Mouse (Mus musculus) spleen, embryonic (tissue): ENCODE data around the gene Gm9573.

Experiments used
- CTCF ChIA-PET: fragments of 350-600 bp; sonication (Branson Sonifier 250); formaldehyde crosslinking; loops from one replicate; lab custom pipeline; 2022; lab: Charles Lee

Gene Gm9573

DNA sequence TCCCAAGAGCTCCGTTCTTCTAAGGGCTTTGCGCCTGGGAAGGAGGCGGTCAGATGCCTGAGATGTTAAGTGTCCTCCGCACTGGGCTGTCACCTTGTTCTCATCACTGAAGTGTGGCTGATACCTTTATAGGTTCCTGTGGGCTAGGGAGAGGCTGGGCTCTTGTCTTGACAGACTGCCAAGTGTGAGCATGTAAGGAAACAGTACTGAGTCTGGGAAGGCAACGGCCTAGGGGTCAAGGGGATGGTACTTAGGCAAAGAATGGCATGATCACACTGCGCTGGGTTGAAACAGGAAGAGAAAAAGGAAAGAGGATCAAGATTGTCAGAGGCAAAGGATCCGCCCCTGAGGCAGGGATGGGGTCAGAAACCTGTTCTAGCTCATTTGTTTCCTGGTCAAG, at the start of gene Gm9573:
Gene Gm9573 (minus strand): TSS at position 101 of the 400 bp plus-strand sequence.
- CTCF ChIA-PET: no interaction called here

DNA sequence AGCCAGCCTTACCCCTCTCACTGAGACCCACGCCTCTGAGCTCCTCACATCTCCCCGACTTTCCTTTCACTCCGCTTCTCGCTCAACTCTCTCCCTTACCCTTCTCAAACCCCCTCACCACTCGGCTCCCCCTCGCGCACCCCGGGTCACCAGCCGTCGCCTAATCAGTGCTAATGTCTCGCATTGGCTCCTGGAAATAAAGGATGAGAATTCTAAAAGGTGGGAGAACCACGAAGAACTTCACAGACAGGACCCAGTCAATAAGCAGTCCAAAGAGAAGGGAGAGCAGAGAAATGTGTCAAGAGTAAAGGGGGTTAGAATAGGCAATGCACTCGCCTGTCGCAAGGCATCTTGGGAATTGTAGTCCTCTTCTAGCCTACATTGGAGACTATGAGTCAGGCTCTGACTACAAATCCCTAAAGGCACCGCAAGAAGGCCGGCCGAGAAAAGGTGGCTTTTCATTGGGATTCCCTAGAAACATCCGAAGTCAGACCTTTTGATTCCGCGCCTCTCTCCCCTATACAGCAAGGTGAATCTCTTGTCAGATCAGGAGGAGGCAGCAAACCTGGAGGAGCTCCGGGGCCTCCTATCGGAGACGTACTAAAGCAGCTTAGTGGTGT, 47.1 kb upstream of the Gm9573 start, which contains the start of gene Gtf2h4:
Gene Gtf2h4 (minus strand): TSS at position 324 of the 620 bp plus-strand sequence.
- CTCF ChIA-PET: no interaction called here

DNA sequence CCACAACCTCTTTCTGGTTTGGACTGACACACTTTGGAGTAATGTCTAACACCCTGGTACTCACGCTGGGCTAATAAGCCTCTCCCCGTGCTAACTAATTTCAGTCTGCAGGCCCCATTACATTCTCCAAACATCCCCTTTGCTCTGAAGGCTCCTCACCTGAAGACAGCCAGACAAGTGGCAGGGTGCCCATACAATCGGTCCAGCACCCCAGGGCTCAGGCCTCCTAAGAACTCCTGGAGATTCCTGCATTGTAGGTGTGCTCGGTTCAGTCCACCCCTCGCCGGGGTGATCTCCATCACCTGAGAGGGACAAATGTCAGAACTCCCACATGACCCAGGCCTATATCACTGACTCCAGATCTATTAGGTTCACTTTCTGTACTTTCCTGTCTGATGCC, 46.1 kb upstream of the Gm9573 start:
- CTCF ChIA-PET: no interaction called here

DNA sequence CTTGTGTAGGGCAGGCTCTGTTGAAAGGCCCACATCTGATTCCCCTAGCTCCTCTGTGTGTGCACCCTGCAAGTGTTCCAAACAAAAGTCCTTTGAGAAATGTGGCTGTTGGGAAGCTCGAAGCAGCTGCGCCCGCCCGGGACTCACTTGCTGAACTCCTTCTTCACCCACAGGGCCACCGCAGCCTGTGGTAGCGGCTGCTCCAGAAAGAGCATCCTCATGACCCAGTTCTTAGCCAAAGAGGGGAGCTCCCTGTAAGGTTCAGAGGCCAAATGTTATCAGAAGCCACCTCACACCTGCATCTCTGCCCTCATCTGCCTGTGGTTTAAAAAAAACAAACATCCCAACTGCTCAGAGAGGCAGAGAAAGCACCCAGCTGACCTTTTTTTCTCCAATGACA, 45.4 kb upstream of the Gm9573 start:
- CTCF ChIA-PET: no interaction called here

DNA sequence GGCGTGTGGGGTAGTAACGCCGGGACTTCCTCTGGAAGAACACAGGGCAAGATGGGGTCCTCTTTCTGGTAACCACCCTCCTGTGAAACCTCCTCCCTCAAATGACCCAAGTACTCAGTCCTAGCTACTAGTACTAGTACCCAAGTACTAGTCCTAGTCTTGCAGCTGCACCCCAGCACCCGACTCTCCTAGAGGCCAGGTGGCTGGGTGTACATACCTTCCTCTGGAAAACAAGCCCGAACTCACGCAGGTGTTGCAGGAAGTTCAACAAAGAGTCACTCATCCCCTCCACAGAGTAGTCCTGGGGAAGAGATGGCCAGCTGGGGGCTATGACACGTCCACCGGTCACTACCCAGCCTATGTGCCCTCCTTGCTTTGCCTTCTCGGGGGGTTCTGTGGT, 43.3 kb upstream of the Gm9573 start:
- CTCF ChIA-PET: no interaction called here

DNA sequence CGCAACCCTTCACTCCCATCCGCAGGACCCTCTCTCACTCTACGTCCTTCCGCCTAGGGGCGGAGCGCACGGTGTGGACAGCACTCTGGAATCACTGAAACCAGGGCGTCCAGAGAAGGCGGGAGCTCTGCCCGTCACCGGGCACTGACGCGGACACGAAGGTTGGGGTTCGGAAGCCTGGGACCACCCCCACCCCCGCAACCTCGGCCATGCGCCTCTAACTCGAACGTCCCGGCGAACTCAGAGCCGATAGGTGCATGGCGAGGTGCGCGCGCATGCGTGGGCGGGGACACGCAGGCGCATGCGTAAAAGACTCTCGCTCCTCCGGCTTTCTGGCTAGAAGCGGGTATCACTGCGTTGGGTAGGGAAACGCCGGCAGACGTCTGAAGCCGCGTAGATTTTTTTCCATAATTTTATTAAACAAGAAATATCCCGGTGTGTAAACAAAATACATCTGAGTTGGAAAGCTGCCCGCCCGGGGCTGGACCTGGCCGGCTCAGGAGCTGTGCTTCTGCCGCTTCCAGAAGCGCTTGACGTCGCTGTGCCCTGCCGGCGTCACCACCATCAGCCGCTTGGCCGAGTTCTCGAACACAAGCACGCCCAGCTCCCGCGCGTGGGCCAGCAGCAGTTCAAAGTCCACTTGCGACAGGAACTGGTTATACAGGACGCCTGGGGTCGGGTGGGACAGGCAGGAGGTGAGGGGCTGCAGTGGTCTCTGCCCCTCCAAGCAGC, 41.1 kb upstream of the Gm9573 start, which contains the start of gene Vars2:
Gene Vars2 (minus strand): TSS at position 259 of the 732 bp plus-strand sequence.
- CTCF ChIA-PET: interaction anchor here (0.6 kb wide), 2 partner anchors 106 to 513 kb away, joined by 4 to 5 read pairs; no protein-coding TSS in a partner anchor

DNA sequence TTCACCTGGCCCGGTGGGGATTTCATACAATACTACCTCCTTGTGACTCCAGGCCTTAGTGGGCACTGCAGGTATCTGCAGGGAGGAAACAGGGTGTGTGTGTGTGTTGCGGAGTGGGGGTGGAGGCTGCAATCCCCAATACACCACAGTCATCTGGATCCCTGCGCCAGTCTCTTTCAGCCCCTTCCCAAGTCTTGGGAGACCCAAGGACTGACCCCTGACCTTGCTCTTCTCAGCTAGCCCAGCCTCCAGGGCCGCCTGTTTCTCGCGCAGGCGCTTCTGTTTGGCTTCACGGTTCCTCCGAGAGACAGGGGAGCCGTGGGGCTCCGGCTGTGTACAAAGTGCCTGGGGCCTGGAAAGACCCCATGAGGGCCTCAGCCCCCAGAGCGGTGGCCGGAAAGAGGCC, 40.4 kb upstream of the Gm9573 start:
- CTCF ChIA-PET: interaction anchor here (0.6 kb wide), 1 partner anchor 107 kb away, joined by 5 read pairs; no protein-coding TSS in a partner anchor

DNA sequence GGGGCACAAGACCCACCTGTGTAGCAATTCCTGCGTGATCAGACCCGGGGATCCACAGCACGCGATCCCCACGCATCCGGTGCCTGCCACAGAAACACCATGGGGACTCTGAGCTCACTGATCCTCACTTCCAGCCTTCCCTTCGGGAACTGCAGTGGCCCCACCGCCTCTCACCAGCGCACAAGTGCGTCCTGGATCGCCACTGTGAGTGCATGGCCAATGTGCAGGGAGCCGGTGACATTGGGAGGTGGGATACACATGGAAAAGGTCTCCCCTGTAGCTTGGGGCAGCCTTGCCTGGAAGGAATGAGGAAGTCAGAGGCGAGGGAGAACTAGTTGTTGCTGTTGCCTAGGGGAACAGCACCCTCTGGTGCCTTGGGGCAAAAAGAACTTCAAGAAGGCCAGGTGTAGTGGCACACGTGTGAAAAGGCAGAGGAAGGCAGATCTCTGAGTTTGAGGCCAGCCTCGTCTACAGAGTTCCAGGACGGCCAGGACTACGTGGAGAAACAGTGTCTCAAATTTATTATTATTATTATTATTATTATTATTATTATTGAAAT, 39.6 kb upstream of the Gm9573 start:
- CTCF ChIA-PET: interaction anchor here (0.6 kb wide), 1 partner anchor 27 kb away, joined by 3 read pairs; no protein-coding TSS in a partner anchor

DNA sequence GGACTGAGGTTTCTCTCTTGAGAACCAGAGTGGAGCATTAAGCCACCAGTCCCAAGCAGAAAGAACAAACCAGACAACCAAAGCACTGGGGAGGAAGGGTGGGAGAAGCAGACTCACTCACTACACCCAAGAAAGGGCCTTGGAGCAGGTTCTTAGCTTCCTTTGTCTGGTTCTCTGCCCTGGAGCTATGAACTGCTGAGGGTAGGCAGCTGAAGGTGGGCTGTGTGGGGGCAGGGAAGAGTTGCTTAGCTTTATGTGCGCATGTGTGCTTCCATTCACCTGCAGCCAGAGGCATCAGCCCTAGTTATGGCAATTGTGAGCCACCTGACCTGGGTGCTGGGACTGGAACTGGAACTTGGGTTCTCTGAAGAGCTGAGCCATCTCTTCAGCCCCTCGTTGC, 26.6 kb upstream of the Gm9573 start:
- CTCF ChIA-PET: no interaction called here

DNA sequence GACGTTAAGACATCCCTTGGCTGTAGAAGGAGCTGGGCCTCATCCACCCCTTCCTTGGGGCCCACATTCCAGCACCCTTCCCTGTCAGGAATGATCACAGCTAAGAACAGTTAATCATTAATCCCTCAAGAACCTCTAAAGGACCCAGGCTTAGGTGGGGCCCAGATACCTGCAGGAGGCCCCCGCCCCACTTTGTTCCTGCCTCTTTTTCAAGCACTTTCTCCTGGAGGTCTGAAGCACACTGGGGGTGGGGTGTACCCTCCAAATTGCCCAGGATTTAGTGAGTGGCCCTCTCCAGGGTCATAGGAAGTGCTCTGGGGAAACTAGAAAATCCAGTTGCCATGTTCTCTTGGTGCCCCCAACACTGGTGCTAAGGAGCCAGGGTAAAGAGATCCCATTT, 23.0 kb upstream of the Gm9573 start:
- CTCF ChIA-PET: interaction anchor here (0.7 kb wide), 1 partner anchor 41 kb away, joined by 3 read pairs; no protein-coding TSS in a partner anchor

DNA sequence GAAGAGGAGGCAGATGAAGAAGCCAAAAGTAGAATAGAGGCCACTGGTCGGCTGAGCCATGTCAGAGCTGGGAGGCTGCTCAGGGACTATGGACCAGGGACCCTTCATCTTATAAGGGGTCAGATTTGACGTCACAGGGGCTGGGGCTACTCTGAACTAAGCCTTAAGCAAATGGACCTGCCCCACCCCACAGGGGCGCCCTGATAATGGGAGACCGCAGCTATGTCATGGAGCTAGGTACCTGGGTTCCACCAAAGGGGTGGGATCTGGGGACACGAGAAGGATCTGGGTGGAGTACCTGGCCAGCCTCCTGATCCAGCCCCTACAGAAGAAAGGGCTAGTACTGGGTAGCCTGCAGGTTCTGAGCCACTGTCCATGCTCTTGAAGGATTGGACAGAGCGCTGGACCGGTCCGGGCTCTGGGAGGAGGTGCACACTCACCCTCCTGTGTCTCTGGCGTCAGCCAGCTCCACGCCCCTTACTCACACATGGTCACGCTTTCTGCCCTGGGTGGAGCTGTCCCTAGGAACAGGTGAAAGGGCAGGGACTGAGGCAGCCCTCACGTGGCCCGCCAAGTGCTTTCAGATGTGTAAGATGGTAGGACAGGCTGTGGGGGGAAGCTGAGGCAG, 17.3 kb upstream of the Gm9573 start, which contains the start of gene Mucl3:
Gene Mucl3 (minus strand): TSS at position 87 of the 628 bp plus-strand sequence.
- CTCF ChIA-PET: no interaction called here

DNA sequence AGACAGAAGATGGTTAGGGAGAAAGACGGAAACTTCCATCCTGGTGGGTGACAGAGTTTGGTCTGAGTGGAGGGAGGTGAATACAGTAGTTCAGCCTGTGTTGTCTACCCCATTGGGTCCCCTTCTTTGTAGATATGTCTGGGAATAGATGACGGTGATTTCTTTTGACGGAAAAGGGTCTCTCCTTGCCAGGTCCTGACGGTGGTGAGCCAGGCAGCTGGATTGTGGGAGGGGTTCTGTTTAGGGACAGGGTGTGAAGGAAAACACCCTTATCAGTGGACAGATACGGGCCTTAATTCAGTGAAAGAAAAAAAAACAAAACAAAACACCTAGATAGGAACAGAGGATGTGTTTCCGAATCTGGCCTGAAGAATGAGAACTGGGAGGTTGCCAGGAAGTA, 12.9 kb upstream of the Gm9573 start:
- CTCF ChIA-PET: no interaction called here

DNA sequence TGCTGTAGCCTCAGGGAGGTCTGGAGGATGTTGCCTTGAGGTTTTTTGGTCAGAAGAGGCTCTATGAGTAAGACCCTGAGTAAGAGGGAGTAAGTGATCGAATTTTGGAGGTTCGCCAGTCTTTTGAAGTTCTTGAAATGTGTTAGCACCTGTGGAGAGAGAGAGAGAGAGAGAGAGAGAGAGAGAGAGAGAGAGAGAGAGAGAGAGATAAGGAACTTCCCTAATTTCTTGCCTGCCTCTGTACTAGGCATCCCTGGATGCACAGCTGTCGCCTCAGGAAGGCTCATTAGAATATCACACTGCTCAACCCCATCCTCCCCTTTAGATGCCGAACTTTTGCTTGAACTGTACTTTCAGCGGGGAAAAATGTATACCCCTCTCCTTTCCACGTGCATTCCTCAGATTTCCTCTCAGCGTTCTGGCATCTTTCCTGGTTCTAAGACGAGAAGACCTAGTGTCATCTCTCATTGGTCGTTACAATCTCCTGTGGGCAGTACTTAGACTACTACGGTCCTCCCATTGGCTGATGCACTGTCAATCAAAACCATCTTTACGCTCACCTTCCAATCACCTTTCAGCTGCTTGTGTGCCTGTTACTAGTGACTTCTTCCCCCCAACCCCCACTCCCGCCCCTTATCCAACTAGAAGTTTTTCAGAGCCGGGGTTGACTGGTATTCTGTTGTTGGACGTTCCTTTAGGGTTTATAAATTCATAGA, 12.2 kb upstream of the Gm9573 start:
- CTCF ChIA-PET: interaction anchor here (0.6 kb wide), 1 partner anchor 27 kb away, joined by 3 read pairs; no protein-coding TSS in a partner anchor

DNA sequence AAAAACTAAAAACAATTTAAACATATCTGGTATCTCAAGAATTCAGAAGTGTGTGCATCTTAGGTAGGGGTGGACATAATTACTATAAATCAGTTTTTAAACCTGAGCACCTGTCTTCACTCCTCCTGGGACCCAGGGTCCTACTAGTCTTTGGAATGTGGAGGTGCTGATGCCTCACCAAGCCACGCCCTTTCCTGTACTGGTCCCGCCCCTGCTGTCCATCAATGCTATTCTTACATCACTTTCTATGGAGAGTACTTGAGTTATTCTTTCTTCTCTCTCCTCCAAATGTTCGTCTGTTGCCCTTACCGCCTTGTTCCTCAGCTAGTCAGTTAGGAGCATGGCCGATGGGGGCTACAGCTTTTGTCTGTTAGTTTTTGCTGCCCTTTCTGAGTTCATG, 9.9 kb upstream of the Gm9573 start:
- CTCF ChIA-PET: no interaction called here

DNA sequence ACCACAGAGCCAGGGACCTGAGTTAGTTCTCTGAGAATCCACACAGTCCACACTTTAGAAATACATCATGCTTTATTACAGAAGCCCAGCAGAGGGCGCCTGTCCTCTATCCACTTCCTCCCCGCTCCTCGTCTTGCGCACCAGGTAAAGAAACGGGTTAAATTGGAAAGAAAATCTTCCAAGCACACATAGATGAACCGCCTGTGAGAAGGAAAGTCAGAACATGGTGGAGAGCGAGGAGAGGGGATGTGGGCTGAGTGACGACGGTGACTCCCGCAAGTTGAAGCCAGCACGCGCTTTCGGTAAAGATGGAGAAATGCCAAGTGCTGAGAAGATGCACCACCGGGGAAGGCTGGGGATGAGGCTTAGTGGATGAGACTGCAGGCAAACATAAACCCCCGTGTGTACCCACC, 9.3 kb upstream of the Gm9573 start:
- CTCF ChIA-PET: no interaction called here

DNA sequence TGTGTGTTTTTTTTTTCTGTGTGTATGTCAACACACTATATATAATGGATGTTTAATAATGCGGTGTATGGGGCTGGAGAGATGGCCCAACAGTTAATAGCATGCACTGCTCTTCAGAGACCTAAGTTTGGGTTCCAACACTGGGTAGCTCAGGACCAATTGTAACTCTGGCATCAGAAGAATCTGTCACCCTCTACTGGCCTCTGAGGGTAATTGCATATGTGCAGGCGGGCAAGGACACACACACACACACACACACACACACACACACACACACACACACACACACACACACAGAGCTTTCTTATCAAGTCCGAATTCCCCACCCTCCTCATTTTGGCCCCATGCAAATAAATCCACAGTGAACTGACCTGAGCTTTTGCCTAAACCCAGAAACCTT, 8.8 kb upstream of the Gm9573 start:
- CTCF ChIA-PET: interaction anchor here (0.6 kb wide), 1 partner anchor 385 kb away, joined by 3 read pairs; the partner anchor contains the start of gene H2-T24

DNA sequence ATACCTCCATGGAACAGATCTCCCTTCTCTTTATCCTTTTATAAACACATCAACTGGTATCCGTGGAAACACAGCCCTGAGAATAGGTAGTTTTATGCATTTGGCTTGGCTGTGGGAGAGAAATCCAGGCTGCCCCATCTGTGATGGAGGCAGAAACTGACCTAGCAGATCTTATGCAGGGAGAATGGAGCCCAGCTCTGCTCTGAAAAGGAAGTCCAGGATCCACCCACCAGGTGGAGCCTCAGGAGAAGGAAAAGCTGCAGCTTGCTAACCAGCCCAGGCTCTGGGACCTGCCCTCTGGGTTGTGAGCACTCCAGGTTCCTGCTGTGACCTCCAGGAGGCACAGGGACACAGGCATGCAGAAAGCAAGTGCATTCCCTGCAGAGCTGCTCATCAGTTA, 7.6 kb upstream of the Gm9573 start:
- CTCF ChIA-PET: interaction anchor here (1.1 kb wide), 1 partner anchor 42 kb away, joined by 4 read pairs; no protein-coding TSS in a partner anchor

DNA sequence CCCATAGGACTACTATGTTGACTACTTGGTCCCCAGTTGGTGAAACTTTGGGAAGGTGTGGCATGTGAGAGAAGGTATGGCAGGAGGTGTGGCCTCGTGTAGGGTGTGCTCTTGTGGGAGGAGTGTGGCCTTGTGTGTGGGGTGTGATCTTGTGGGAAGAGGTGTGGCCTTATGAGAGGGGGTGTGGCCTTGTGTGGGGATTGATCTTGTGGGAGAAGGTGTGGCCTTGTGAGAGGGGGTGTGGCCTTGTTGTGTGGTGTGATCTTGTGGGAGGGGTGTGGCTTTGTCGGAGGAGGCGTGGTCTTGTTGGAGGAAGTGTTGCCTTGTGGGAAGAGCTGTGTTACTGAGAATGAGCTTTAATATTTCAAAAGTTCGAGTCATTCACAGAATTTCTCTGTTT, 9.3 kb downstream of the Gm9573 start:
- CTCF ChIA-PET: no interaction called here

DNA sequence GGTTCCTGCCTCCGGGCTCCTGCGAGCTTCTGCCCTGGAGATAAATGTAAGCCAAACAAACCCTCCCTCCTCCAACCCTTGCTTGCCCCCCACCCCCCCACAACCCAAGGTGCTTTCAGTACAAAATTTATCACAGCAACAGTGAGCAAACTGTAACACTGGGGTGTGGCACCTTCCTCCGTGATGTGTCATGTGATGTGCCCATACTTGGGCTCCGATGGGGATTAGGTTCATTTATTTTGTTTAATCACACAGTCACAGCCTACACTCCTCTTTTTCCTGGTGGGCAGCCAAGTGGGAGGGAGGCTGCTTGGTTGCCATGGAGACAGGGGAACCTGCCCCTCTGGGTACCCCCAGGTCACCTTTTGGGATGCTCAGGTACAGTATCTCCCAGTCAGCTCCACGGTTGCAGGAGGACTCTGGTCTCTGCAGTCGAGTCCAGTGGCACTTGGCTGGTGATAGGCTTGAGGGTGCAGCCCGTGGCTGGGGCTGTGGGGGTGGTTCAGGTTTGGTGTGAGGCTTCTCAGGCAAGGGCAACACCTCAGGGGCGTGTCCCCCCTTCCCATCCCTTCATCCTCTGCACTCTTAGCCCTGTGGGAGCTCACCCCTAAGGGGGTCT, 24.6 kb downstream of the Gm9573 start:
- CTCF ChIA-PET: interaction anchor here (0.6 kb wide), 1 partner anchor 201 kb away, joined by 7 read pairs; no protein-coding TSS in a partner anchor

DNA sequence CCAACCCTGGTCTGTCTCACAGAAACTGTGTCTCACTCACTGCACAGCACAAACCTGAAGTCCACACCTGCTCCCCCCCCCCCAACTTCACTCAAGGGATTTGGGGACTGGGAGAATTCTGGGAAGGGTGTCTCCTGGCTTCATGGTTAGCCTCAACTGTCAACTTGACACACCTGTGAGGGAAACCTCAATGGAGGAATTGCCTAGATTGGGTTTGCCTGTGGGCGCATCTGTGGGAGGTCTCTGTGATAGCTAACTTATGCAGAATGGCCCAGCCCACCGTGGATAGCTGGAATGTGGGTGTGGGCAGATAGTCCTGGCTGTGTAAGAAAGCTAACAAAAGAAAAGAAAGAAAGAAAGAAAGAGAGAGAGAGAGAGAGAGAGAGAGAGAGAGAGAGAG, 25.2 kb downstream of the Gm9573 start, which contains the start of gene Sfta2:
Gene Sfta2 (plus strand): TSS at position 301 of the 400 bp plus-strand sequence.
- CTCF ChIA-PET: interaction anchor here (0.6 kb wide), 1 partner anchor 201 kb away, joined by 7 read pairs; no protein-coding TSS in a partner anchor
